8 mouse cellular contexts compared by ENCODE assay signal in genomic region chr9:59340002-59340401, GRCm38 (mm10). TPM values are rescaled to one million over a fixed set of nuclear protein-coding genes. Genes with fewer than 3 reads are reported as not detected.
DNase-seq lines count a peak whose midpoint lies in the region; ATAC-seq and TF ChIP-seq lines count a peak whose summit lies in the region.

No protein-coding gene starts in this region.

- H3K9ac ChIP-seq in midbrain, embryonic 14.5 days (replicated peaks; ENCODE audit: low read length) = no peak overlapping the region

- no peaks in the 10 kb centered on the region for H3K9me3 ChIP-seq in midbrain, embryonic 14.5 days (ENCODE audit: control insufficient read depth, low read length)
- H3K9me3 ChIP-seq in midbrain, embryonic 10.5 days (replicated peaks) = no peaks in the 10 kb centered on the region

- H3K36me3 ChIP-seq in midbrain, embryonic 14.5 days (ENCODE audit: control insufficient read depth, insufficient read depth, low read length) = peaks cover 64% of the 10 kb centered on the region
- H3K36me3 ChIP-seq in midbrain, embryonic 10.5 days = peaks cover 52% of the 10 kb centered on the region

- TF ChIP-seq CTCF in gastrocnemius, adult 2 months (IDR thresholded peaks at IDR 0.05) = peak; percentile 58
- TF ChIP-seq CTCF in cortical plate, adult 2 months (IDR thresholded peaks at IDR 0.05; ENCODE audit: extremely low read depth, insufficient read depth, low read length) = peak; percentile 58

- no peaks in the 10 kb centered on the region for H3K27me3 ChIP-seq in midbrain, embryonic 14.5 days (ENCODE audit: control insufficient read depth, insufficient read depth, low read length)
- H3K27me3 ChIP-seq in midbrain, embryonic 10.5 days (ENCODE audit: low read depth, poor library complexity, severe bottlenecking) = no peaks in the 10 kb centered on the region

- H3K4me1 ChIP-seq in midbrain, embryonic 14.5 days (ENCODE audit: control insufficient read depth, insufficient read depth, low read length) = no peaks in the 10 kb centered on the region
- H3K4me1 ChIP-seq in midbrain, embryonic 10.5 days = no peaks in the 10 kb centered on the region
- no peaks in the 10 kb centered on the region; the same call in 1 of the 2 replicates for H3K4me1 ChIP-seq in cortical plate, adult 2 months (ENCODE audit: control insufficient read depth, insufficient read depth, low read length)

- H3K4me2 ChIP-seq in midbrain, embryonic 14.5 days (ENCODE audit: low read length) = no peak overlapping the region

- ATAC-seq in midbrain, embryonic 14.5 days (ENCODE audit: low FRiP score, low TSS enrichment) = no peak
- no peak for ATAC-seq in monocyte, adult 5-6 weeks (replicated peaks; ENCODE audit: insufficient number of reproducible peaks, low FRiP score, low TSS enrichment, poor library complexity, severe bottlenecking)

- peak; percentile 40 for DNase-seq in gastrocnemius, adult 2 months
- DNase-seq in gastrocnemius, postnatal 25 days = no peak
- DNase-seq in midbrain, embryonic 14.5 days = peak; percentile 44
- DNase-seq in midbrain, embryonic 10.5 days (ENCODE audit: low spot score) = no peak
- DNase-seq in spleen, adult 12 weeks (ENCODE audit: low spot score) = peak; percentile 9
- no peak for DNase-seq in left cerebral cortex, postnatal 14 days (ENCODE audit: low spot score in 2 of 2)

- H3K27ac ChIP-seq in gastrocnemius, adult 2 months = no peak overlapping the region
- no peak overlapping the region for H3K27ac ChIP-seq in midbrain, embryonic 14.5 days (replicated peaks; ENCODE audit: low read depth, low read length)
- no peak overlapping the region for H3K27ac ChIP-seq in midbrain, embryonic 10.5 days (replicated peaks)
- no peak overlapping the region for H3K27ac ChIP-seq in cortical plate, adult 2 months (ENCODE audit: insufficient read depth, low read length)

- H3K4me3 ChIP-seq in gastrocnemius, adult 2 months = no peak overlapping the region
- no peak overlapping the region for H3K4me3 ChIP-seq in midbrain, embryonic 14.5 days (replicated peaks; ENCODE audit: low read depth, low read length)
- H3K4me3 ChIP-seq in midbrain, embryonic 10.5 days = no peak overlapping the region
- no peak overlapping the region for H3K4me3 ChIP-seq in cortical plate, adult 2 months (ENCODE audit: insufficient read depth, low read length)

- intact Hi-C loops in gastrocnemius, adult 2 months (cut with DNase I) = loop anchor here (5.0 kb wide), 1 partner anchor 227 kb away; no protein-coding TSS in a partner anchor
- intact Hi-C loops in left cerebral cortex, postnatal 14 days (cut with DNase I) = no loop called here

- 88% methylated on average over 9 of the region's 9 CpGs for WGBS in midbrain, embryonic 14.5 days
- WGBS in midbrain, embryonic 10.5 days = 89% methylated on average over 9 of the region's 9 CpGs

- TF ChIP-seq POLR2A in cortical plate, adult 2 months (IDR thresholded peaks at IDR 0.05; ENCODE audit: extremely low read depth, insufficient read depth, low read length) = no peak

RNA-seq across cellular contexts. Expression of gene Bbs4, which starts 13.3 kb away (rescaled TPM):
- total RNA-seq in gastrocnemius, adult 2 months (2021) = 1 to 10 TPM; 4.6 to 4.7 TPM
- total RNA-seq in gastrocnemius, postnatal 25 days (2021) = 1 to 10 TPM; 3.6 to 4.7 TPM
- polyA plus RNA-seq in midbrain, embryonic 14.5 days (2014; fragmentation: Nextera tagmentation; extraction: Ambion mirVana) = 40.7 and 53.2 TPM in 2 replicates
- 22.6 and 22.8 TPM in 2 replicates for polyA plus RNA-seq in midbrain, embryonic 10.5 days (2016; fragmentation: Nextera tagmentation; extraction: Ambion mirVana)
- polyA plus RNA-seq in cortical plate, adult 2 months (2012; rRNA removed) = 36.7 and 38.3 TPM in 2 replicates
- total RNA-seq in left cerebral cortex, postnatal 14 days (2021) = 10 to 100 TPM; 38.0 to 44.1 TPM
- 7.9 to 13.3 TPM (median 11.9 TPM) in 3 replicates for total RNA-seq in monocyte, adult 5-6 weeks (2017)

RNA-seq across cellular contexts. Expression of gene Adpgk, which starts 48.6 kb away (rescaled TPM):
- total RNA-seq in gastrocnemius, adult 2 months (2021) = 1 to 10 TPM; 6.8 to 9.7 TPM
- total RNA-seq in gastrocnemius, postnatal 25 days (2021) = 1 to 10 TPM; 7.1 to 7.5 TPM
- polyA plus RNA-seq in midbrain, embryonic 14.5 days (2014; fragmentation: Nextera tagmentation; extraction: Ambion mirVana) = 19.2 and 24.0 TPM in 2 replicates
- 40.0 TPM in 2 replicates for polyA plus RNA-seq in midbrain, embryonic 10.5 days (2016; fragmentation: Nextera tagmentation; extraction: Ambion mirVana)
- polyA plus RNA-seq in cortical plate, adult 2 months (2012; rRNA removed) = 16.3 and 17.2 TPM in 2 replicates
- 10 to 100 TPM; 16.0 to 16.1 TPM for total RNA-seq in left cerebral cortex, postnatal 14 days (2021)
- total RNA-seq in monocyte, adult 5-6 weeks (2017) = 20.3 to 28.9 TPM (median 21.8 TPM) in 3 replicates

Comparison
In these comparisons a context has a peak if more than half of its experiments do, and no peak if none do; other contexts are left out.
1. DNase-seq: peak in gastrocnemius, adult 2 months (single experiment), midbrain, embryonic 14.5 days (single experiment) and spleen, adult 12 weeks (single experiment); none in gastrocnemius, postnatal 25 days (single experiment), midbrain, embryonic 10.5 days (single experiment) and left cerebral cortex, postnatal 14 days (0 of 2).